Mouse (Mus musculus) CH12.LX (cell line): Measurements from ENCODE around the gene Cyp26a1.

Experiments used
- CTCF ChIP-seq, 2 experiments: IDR thresholded peaks in 1 of 2; conservative IDR thresholded peaks in 1 of 2; 2 replicates each; pipeline ENCODE4 v1.5.1; 2011 to 2012; ENCODE audit warnings: low read depth in 2 of 2, low read length in 2 of 2, improper control_type of control experiment in 1 of 2, inconsistent platforms in 1 of 2, mild to moderate bottlenecking in 1 of 2, moderate library complexity in 1 of 2
- E2F4 ChIP-seq: IDR thresholded peaks from 2 replicates; pipeline ENCODE4 v1.6.1; 2011; ENCODE audit warnings: low read depth, low read length, improper control_type of control experiment; ENCODE audit not compliant: insufficient replicate concordance
- ELF1 ChIP-seq: IDR thresholded peaks from 2 replicates; pipeline ENCODE4 v1.6.1; 2014; ENCODE audit warnings: low read depth, mild to moderate bottlenecking, inconsistent platforms, low read length, improper control_type of control experiment
- EP300 ChIP-seq: IDR thresholded peaks from 2 replicates; pipeline ENCODE4 v1.6.1; 2011; ENCODE audit warnings: low read length, improper control_type of control experiment
- HCFC1 ChIP-seq: IDR thresholded peaks from 2 replicates; pipeline ENCODE4 v1.6.1; 2012; ENCODE audit warnings: low read depth, mild to moderate bottlenecking, inconsistent platforms, low read length, improper control_type of control experiment
- IRF4 ChIP-seq: IDR thresholded peaks from 2 replicates; pipeline ENCODE4 v1.6.1; 2014; ENCODE audit warnings: low read depth, mild to moderate bottlenecking, inconsistent platforms, low read length, improper control_type of control experiment
- POLR2AphosphoS2 ChIP-seq: IDR thresholded peaks from 2 replicates; pipeline ENCODE4 v1.6.1; 2011; ENCODE audit warnings: low read depth, low read length, improper control_type of control experiment
- RAD21 ChIP-seq: IDR thresholded peaks from 2 replicates; pipeline ENCODE4 v1.6.1; 2011; ENCODE audit warnings: low read depth, mild to moderate bottlenecking, low read length, improper control_type of control experiment, moderate library complexity
- SIN3A ChIP-seq: IDR thresholded peaks from 2 replicates; pipeline ENCODE4 v1.6.1; 2012; ENCODE audit warnings: low read length, improper control_type of control experiment, inconsistent platforms
- TBP ChIP-seq: conservative IDR thresholded peaks from 2 replicates; pipeline ENCODE4 v1.6.1; 2011; ENCODE audit warnings: low read depth, low read length, improper control_type of control experiment
- TCF12 ChIP-seq: IDR thresholded peaks from 2 replicates; pipeline ENCODE4 v1.6.1; 2014; ENCODE audit warnings: low read depth, mild to moderate bottlenecking, inconsistent platforms, low read length, improper control_type of control experiment
- ZNF384 ChIP-seq: IDR thresholded peaks from 2 replicates; pipeline ENCODE4 v1.6.1; 2012; ENCODE audit warnings: low read depth, low read length, improper control_type of control experiment, inconsistent platforms

DNA sequence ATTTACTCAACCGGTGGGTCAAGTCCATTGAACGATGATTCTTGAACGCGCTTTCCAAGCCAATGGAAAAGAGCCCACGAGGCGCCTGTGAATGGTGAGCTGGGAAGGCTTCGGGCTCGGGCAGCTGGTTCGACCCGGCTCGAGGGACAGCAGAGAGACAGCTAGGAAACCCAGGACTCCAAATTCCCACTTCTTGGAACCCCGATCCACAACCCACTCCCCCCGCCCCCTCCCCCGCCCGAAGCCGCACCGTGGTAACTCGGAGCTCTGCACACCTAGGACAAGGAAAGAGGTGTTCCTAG is 312 bp upstream of the Cyp26a1 start:
- TF ChIP-seq POLR2AphosphoS2 (no peak), CTCF (conservative IDR thresholded peaks at IDR 0.05 in 1 of 2, IDR thresholded peaks at IDR 0.05 in 1 of 2; ENCODE audit: low read depth in 2 of 2, low read length in 2 of 2) (no peak), TBP (no peak), SIN3A (no peak), IRF4 (no peak), HCFC1 (no peak), ZNF384 (no peak), TCF12 (no peak), E2F4 (no peak), RAD21 (no peak), EP300 (no peak), ELF1 (no peak)
